Mouse (Mus musculus): ENCODE data around the gene H2-Eb2.

- TF ChIP-seq CTCF (IDR thresholded peaks at IDR 0.05; ENCODE audit: low read depth, low read length): no peak
- no peak for TF ChIP-seq POLR2A (IDR thresholded peaks at IDR 0.05; ENCODE audit: borderline replicate concordance, low read depth, low read length)
Observed at GRCm38 (mm10) chr17:34300691-34301566, 24.5 kb upstream of the H2-Eb2 start.

Measured in bone marrow macrophage, adult 2 months (primary cell).